Mouse (Mus musculus): ENCODE measurements around the gene Foxf2. TPM values are rescaled to one million over a fixed set of nuclear protein-coding genes. Genes with fewer than 3 reads are reported as not detected.

Gene Foxf2
- polyA plus RNA-seq, 1 experiment from 2014 or later, result 5.3 TPM

- Histone ChIP-seq H3K4me1 (ENCODE audit: control insufficient read depth, insufficient read depth, low read length) (peaks cover 19% of the 10 kb centered on the region), H3K27ac (replicated peaks; ENCODE audit: low read depth, low read length) (no peak overlapping the region), H3K27me3 (ENCODE audit: control insufficient read depth, insufficient read depth, low read length) (peaks cover 98% of the 10 kb centered on the region), H3K9me3 (ENCODE audit: control insufficient read depth, low read length) (no peaks in the 10 kb centered on the region), H3K4me2 (ENCODE audit: low read length) (no peak overlapping the region), H3K36me3 (ENCODE audit: control insufficient read depth, insufficient read depth, low read length) (no peaks in the 10 kb centered on the region), H3K4me3 (replicated peaks; ENCODE audit: low read depth, low read length) (no peak overlapping the region), H3K9ac (replicated peaks; ENCODE audit: low read length) (no peak overlapping the region)
- WGBS, result 4% methylated on average over 9 of the region's 9 CpGs
- no peak for ATAC-seq (ENCODE audit: low FRiP score, low TSS enrichment)
- no peak for DNase-seq
Measured at GRCm38 (mm10) chr13:31621741-31622140, 3.9 kb upstream of the Foxf2 start.

- 3% methylated on average over 3 of the region's 3 CpGs for WGBS
Measured at GRCm38 (mm10) chr13:31622371-31622770, 3.2 kb upstream of the Foxf2 start.

GRCm38 (mm10) chr13:31623291-31623690 lies 2.3 kb upstream of the Foxf2 start:
- Histone ChIP-seq H3K9ac (replicated peaks; ENCODE audit: low read length) (no peak overlapping the region), H3K27ac (replicated peaks; ENCODE audit: low read depth, low read length) (no peak overlapping the region), H3K9me3 (ENCODE audit: control insufficient read depth, low read length) (no peaks in the 10 kb centered on the region), H3K4me3 (replicated peaks; ENCODE audit: low read depth, low read length) (no peak overlapping the region), H3K4me1 (ENCODE audit: control insufficient read depth, insufficient read depth, low read length) (peaks cover 18% of the 10 kb centered on the region), H3K27me3 (ENCODE audit: control insufficient read depth, insufficient read depth, low read length) (peaks cover 99% of the 10 kb centered on the region), H3K4me2 (ENCODE audit: low read length) (no peak overlapping the region), H3K36me3 (ENCODE audit: control insufficient read depth, insufficient read depth, low read length) (no peaks in the 10 kb centered on the region)
- ATAC-seq (ENCODE audit: low FRiP score, low TSS enrichment) (no peak), DNase-seq (no peak)
- 2% methylated on average over 6 of the region's 6 CpGs for WGBS

More at GRCm38 (mm10) chr13:31622371-31622770, 3.2 kb upstream of the Foxf2 start:
- DNase-seq, result no peak
- Histone ChIP-seq H3K4me2 (ENCODE audit: low read length) (no peak overlapping the region), H3K36me3 (ENCODE audit: control insufficient read depth, insufficient read depth, low read length) (no peaks in the 10 kb centered on the region), H3K4me1 (ENCODE audit: control insufficient read depth, insufficient read depth, low read length) (peaks cover 21% of the 10 kb centered on the region), H3K9ac (replicated peaks; ENCODE audit: low read length) (no peak overlapping the region), H3K27ac (replicated peaks; ENCODE audit: low read depth, low read length) (no peak overlapping the region), H3K4me3 (replicated peaks; ENCODE audit: low read depth, low read length) (no peak overlapping the region), H3K9me3 (ENCODE audit: control insufficient read depth, low read length) (no peaks in the 10 kb centered on the region), H3K27me3 (ENCODE audit: control insufficient read depth, insufficient read depth, low read length) (peaks cover 98% of the 10 kb centered on the region)
- ATAC-seq (ENCODE audit: low FRiP score, low TSS enrichment), result no peak

GRCm38 (mm10) chr13:31623906-31624860 lies 1.4 kb upstream of the Foxf2 start:
- Histone ChIP-seq H3K9ac (replicated peaks; ENCODE audit: low read length) (no peak overlapping the region), H3K4me2 (ENCODE audit: low read length) (no peak overlapping the region), H3K9me3 (ENCODE audit: control insufficient read depth, low read length) (no peaks in the 10 kb centered on the region), H3K27ac (replicated peaks; ENCODE audit: low read depth, low read length) (no peak overlapping the region), H3K36me3 (ENCODE audit: control insufficient read depth, insufficient read depth, low read length) (no peaks in the 10 kb centered on the region), H3K27me3 (ENCODE audit: control insufficient read depth, insufficient read depth, low read length) (peaks cover 99% of the 10 kb centered on the region), H3K4me3 (replicated peaks; ENCODE audit: low read depth, low read length) (0 out of 2 replicates have a peak overlapping the region, but pooled peaks have one; percentile 39), H3K4me1 (ENCODE audit: control insufficient read depth, insufficient read depth, low read length) (peaks cover 19% of the 10 kb centered on the region)
- no peak for DNase-seq
- under 1% methylated on average over 20 of the region's 20 CpGs for WGBS
- ATAC-seq (ENCODE audit: low FRiP score, low TSS enrichment), result no peak

GRCm38 (mm10) chr13:31624966-31625332 lies 667 bp upstream of the Foxf2 start:
- Histone ChIP-seq H3K36me3 (ENCODE audit: control insufficient read depth, insufficient read depth, low read length) (no peaks in the 10 kb centered on the region), H3K27ac (replicated peaks; ENCODE audit: low read depth, low read length) (no peak overlapping the region), H3K9ac (replicated peaks; ENCODE audit: low read length) (no peak overlapping the region), H3K4me1 (ENCODE audit: control insufficient read depth, insufficient read depth, low read length) (peaks cover 23% of the 10 kb centered on the region), H3K4me3 (replicated peaks; ENCODE audit: low read depth, low read length) (peak overlapping the region; percentile 39; the same call in 1 of the 2 replicates), H3K27me3 (ENCODE audit: control insufficient read depth, insufficient read depth, low read length) (peaks cover 99% of the 10 kb centered on the region), H3K4me2 (ENCODE audit: low read length) (peak overlapping the region; percentile 71), H3K9me3 (ENCODE audit: control insufficient read depth, low read length) (no peaks in the 10 kb centered on the region)
- ATAC-seq (ENCODE audit: low FRiP score, low TSS enrichment) (no peak), DNase-seq (no peak)
- under 1% methylated on average over 13 of the region's 13 CpGs for WGBS

- WGBS, result under 1% methylated on average over 60 of the region's 60 CpGs
- Histone ChIP-seq H3K36me3 (ENCODE audit: control insufficient read depth, insufficient read depth, low read length) (no peaks in the 10 kb centered on the region), H3K4me2 (ENCODE audit: low read length) (peak overlapping the region; percentile 71), H3K9me3 (ENCODE audit: control insufficient read depth, low read length) (no peaks in the 10 kb centered on the region), H3K9ac (replicated peaks; ENCODE audit: low read length) (peak overlapping the region; percentile 43; the same call in 1 of the 2 replicates), H3K4me1 (ENCODE audit: control insufficient read depth, insufficient read depth, low read length) (peaks cover 23% of the 10 kb centered on the region), H3K4me3 (replicated peaks; ENCODE audit: low read depth, low read length) (peak overlapping the region; percentile 39), H3K27ac (replicated peaks; ENCODE audit: low read depth, low read length) (peak overlapping the region; percentile 55; the same call in 1 of the 2 replicates), H3K27me3 (ENCODE audit: control insufficient read depth, insufficient read depth, low read length) (peaks cover 98% of the 10 kb centered on the region)
- ATAC-seq (ENCODE audit: low FRiP score, low TSS enrichment) (peak; percentile 9; the same call in 1 of the 2 replicates), DNase-seq (peak; percentile 72)
Measured at GRCm38 (mm10) chr13:31626183-31626801, 676 bp downstream of the Foxf2 start.

- Histone ChIP-seq H3K36me3 (ENCODE audit: control insufficient read depth, insufficient read depth, low read length) (no peaks in the 10 kb centered on the region), H3K4me3 (replicated peaks; ENCODE audit: low read depth, low read length) (peak overlapping the region; percentile 39), H3K27ac (replicated peaks; ENCODE audit: low read depth, low read length) (0 out of 2 replicates have a peak overlapping the region, but pooled peaks have one; percentile 55), H3K4me2 (ENCODE audit: low read length) (peak overlapping the region; percentile 71), H3K9ac (replicated peaks; ENCODE audit: low read length) (peak overlapping the region; percentile 16; the same call in 1 of the 2 replicates), H3K9me3 (ENCODE audit: control insufficient read depth, low read length) (no peaks in the 10 kb centered on the region), H3K27me3 (ENCODE audit: control insufficient read depth, insufficient read depth, low read length) (peaks cover 98% of the 10 kb centered on the region), H3K4me1 (ENCODE audit: control insufficient read depth, insufficient read depth, low read length) (peaks cover 23% of the 10 kb centered on the region)
- no peak for ATAC-seq (ENCODE audit: low FRiP score, low TSS enrichment)
- WGBS, result under 1% methylated on average over 24 of the region's 24 CpGs
- no peak for DNase-seq
Measured at GRCm38 (mm10) chr13:31626991-31627625, 1.5 kb downstream of the Foxf2 start.

- Histone ChIP-seq H3K36me3 (ENCODE audit: control insufficient read depth, insufficient read depth, low read length) (no peaks in the 10 kb centered on the region), H3K9ac (replicated peaks; ENCODE audit: low read length) (no peak overlapping the region), H3K9me3 (ENCODE audit: control insufficient read depth, low read length) (no peaks in the 10 kb centered on the region), H3K4me2 (ENCODE audit: low read length) (no peak overlapping the region), H3K27ac (replicated peaks; ENCODE audit: low read depth, low read length) (no peak overlapping the region), H3K4me1 (ENCODE audit: control insufficient read depth, insufficient read depth, low read length) (peaks cover 23% of the 10 kb centered on the region), H3K27me3 (ENCODE audit: control insufficient read depth, insufficient read depth, low read length) (peaks cover 96% of the 10 kb centered on the region), H3K4me3 (replicated peaks; ENCODE audit: low read depth, low read length) (peak overlapping the region; percentile 39)
- DNase-seq (no peak), ATAC-seq (ENCODE audit: low FRiP score, low TSS enrichment) (no peak)
- WGBS, result 2% methylated on average over 8 of the region's 8 CpGs
Measured at GRCm38 (mm10) chr13:31627864-31628690, 2.5 kb downstream of the Foxf2 start.

All from midbrain, embryonic 14.5 days (tissue).